Mouse (Mus musculus): Measurements from ENCODE around the gene Serbp1.

- TF ChIP-seq MYOG (IDR thresholded peaks at IDR 0.05; ENCODE audit: control insufficient read depth in 1 of 3, insufficient read depth in 1 of 3, insufficient read length in 2 of 3, low read depth in 2 of 3) (no peak), POLR2AphosphoS2 (IDR thresholded peaks at IDR 0.05; ENCODE audit: insufficient read length, low read depth) (no peak), USF1 (IDR thresholded peaks at IDR 0.05; ENCODE audit: low read depth) (no peak), POLR2A (IDR thresholded peaks at IDR 0.05; ENCODE audit: insufficient read length, low read depth) (no peak), MYOD1 (IDR thresholded peaks at IDR 0.05; ENCODE audit: control insufficient read depth in 1 of 3, insufficient read length in 2 of 3, low read depth in 2 of 3) (no peak), E2F4 (IDR thresholded peaks at IDR 0.05; ENCODE audit: insufficient read depth) (no peak), MAX (IDR thresholded peaks at IDR 0.05; ENCODE audit: low read depth) (no peak), TCF12 (IDR thresholded peaks at IDR 0.05; ENCODE audit: insufficient read depth, poor library complexity, severe bottlenecking) (no peak), REST (IDR thresholded peaks at IDR 0.05; ENCODE audit: insufficient read depth, insufficient read length) (no peak)
These were observed 71.8 kb downstream of the Serbp1 start for GRCm38 (mm10) chr6:67309752-67310151.
